Mouse (Mus musculus) ES-Bruce4 (cell line): Measurements from ENCODE around the gene Psen2.

Experiments
- CTCF ChIP-seq: IDR thresholded peaks from one replicate; pipeline ENCODE4 v1.8.1; 2011; ENCODE audit warnings: low read depth, low read length
- EP300 ChIP-seq: IDR thresholded peaks from 2 replicates; pipeline ENCODE4 v1.6.1; 2011; ENCODE audit warnings: low read depth, low read length; ENCODE audit not compliant: insufficient read depth
- POLR2A ChIP-seq: IDR thresholded peaks from one replicate; pipeline ENCODE4 v1.8.1; 2011; ENCODE audit warnings: low read length; ENCODE audit not compliant: insufficient read depth

- TF ChIP-seq CTCF = no peak
- no peak for TF ChIP-seq POLR2A
- TF ChIP-seq EP300 = no peak
These were observed 50.3 kb downstream of the Psen2 start for GRCm38 (mm10) chr1:180212911-180213310.
